Mouse (Mus musculus) testis, adult 2 months (tissue): ENCODE measurements around the gene Slc44a3.

ENCODE experiments used
- CTCF ChIP-seq: fragments of 200-500 bp; IDR thresholded peaks from 2 replicates; pipeline ENCODE4 v1.5.1; 2012; ENCODE audit warnings: low read depth, mild to moderate bottlenecking, inconsistent platforms, low read length, moderate library complexity; ENCODE audit not compliant: control insufficient read depth, insufficient read depth, insufficient replicate concordance
- POLR2A ChIP-seq: fragments of 200-500 bp; IDR thresholded peaks from 2 replicates; pipeline ENCODE4 v1.6.1; 2012; ENCODE audit warnings: low read depth, mild to moderate bottlenecking, inconsistent platforms, low read length, moderate library complexity; ENCODE audit not compliant: control insufficient read depth

GRCm38 (mm10) chr3:121558861-121559260 is 26.7 kb upstream of the Slc44a3 start:
- TF ChIP-seq CTCF, result no peak
- TF ChIP-seq POLR2A, result no peak
